16 mouse cellular contexts compared by ENCODE assay signal in genomic region chr2:128545447-128545846, GRCm38 (mm10). TPM values are rescaled to one million over a fixed set of nuclear protein-coding genes. Genes with fewer than 3 reads are reported as not detected.
"Had no signal": no experiment of that assay in that cellular context is flagged by ENCODE, and none has a peak within 500 bp of the region (broad histone marks: within the 10 kb centered on the region; RNA-seq: fewer than 3 reads in every experiment).

No protein-coding gene starts in this region.

- H3K9me3 ChIP-seq: kidney, embryonic 15.5 days; midbrain, embryonic 13.5 days; neural tube, embryonic 15.5 days had no signal

- H3K27ac ChIP-seq: kidney, embryonic 15.5 days; liver, embryonic 14.5 days; midbrain, embryonic 13.5 days; neural tube, embryonic 15.5 days had no signal

- H3K4me3 ChIP-seq: kidney, embryonic 15.5 days; midbrain, embryonic 13.5 days; neural tube, embryonic 15.5 days had no signal

- H3K4me2 ChIP-seq: kidney, embryonic 15.5 days; midbrain, embryonic 13.5 days; neural tube, embryonic 15.5 days had no signal

- H3K9ac ChIP-seq: kidney, embryonic 15.5 days; liver, embryonic 14.5 days; midbrain, embryonic 13.5 days; neural tube, embryonic 15.5 days had no signal

- DNase-seq: kidney, postnatal 14 days had no signal

- H3K36me3 ChIP-seq: kidney, embryonic 15.5 days; midbrain, embryonic 13.5 days; neural tube, embryonic 15.5 days had no signal

- H3K27me3 ChIP-seq: kidney, embryonic 15.5 days; midbrain, embryonic 13.5 days; neural tube, embryonic 15.5 days had no signal

- ATAC-seq: midbrain, embryonic 13.5 days had no signal

RNA-seq across cellular contexts. Expression of gene Spdye4c, which starts 45.6 kb away (rescaled TPM):
- total RNA-seq: layer of hippocampus, adult 8-10 months; layer of hippocampus, postnatal 14 days; left cerebral cortex, adult 18-20 months; left cerebral cortex, postnatal 10 days; left cerebral cortex, postnatal 4 days; liver, adult 2 months; midbrain, postnatal 0 days had no signal
- polyA plus RNA-seq: kidney, adult 2 months; kidney, embryonic 15.5 days; large intestine, adult 2 months; liver, adult 2 months; liver, embryonic 14.5 days; midbrain, embryonic 13.5 days; midbrain, postnatal 0 days; neural tube, embryonic 11.5 days; neural tube, embryonic 15.5 days; thymus, postnatal 0 days had no signal
